Mouse (Mus musculus) skeletal muscle tissue, adult 2 months (tissue): Measurements from ENCODE around the gene Snx7.

ENCODE experiments used
- DNase-seq: peaks from one replicate; pipeline ENCODE4 v3.0.0-alpha.2; 2012; ENCODE audit warnings: low read depth, low spot score

The Snx7 gene

DNA sequence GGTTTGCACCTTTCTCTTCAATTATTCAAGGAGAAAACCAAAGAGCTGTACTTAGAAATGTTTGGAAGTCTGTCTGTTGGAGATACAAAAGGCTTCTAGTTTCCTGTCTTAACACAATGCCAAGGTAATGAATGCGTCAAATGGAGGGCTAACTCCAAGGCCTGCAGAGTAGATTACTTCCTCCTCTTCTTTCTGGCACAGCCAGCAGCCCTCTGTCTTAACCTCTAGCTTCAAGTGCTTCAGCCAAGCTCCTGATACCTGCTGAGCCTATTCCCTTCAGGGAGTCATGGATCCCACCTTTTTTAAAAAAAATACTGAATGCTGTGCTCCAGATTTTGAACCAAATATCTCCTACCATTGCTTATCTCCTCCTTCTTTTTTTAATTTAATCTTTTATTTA is 51.1 kb downstream of the Snx7 start:
- no peak for DNase-seq

- no peak for DNase-seq
These were observed 54.5 kb downstream of the Snx7 start for GRCm38 (mm10) chr3:117814218-117814617.

- DNase-seq = no peak
These were observed 56.6 kb downstream of the Snx7 start for GRCm38 (mm10) chr3:117812135-117812534.

DNA sequence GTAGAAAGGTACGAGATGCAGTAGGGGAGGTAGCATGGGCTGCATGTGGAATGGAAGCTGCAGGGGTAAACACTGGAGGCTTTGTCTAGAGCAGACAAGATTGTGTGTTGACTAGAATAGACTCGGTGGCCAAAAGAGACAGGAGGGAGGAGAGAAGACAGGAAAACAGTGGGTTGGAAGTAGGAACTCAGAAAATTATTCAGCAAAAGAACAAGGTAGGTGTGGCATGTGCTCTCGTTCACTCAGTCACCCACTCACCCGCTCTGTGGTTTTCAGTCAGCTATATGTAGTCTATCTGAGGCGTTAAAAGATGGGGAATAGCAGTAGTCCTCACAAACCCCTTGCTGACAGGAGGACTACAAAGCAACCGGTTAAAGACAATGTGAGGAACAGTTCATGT is 63.0 kb downstream of the Snx7 start:
- no peak for DNase-seq

GRCm38 (mm10) chr3:117794501-117794900 is 74.2 kb downstream of the Snx7 start:
- no peak for DNase-seq

DNA sequence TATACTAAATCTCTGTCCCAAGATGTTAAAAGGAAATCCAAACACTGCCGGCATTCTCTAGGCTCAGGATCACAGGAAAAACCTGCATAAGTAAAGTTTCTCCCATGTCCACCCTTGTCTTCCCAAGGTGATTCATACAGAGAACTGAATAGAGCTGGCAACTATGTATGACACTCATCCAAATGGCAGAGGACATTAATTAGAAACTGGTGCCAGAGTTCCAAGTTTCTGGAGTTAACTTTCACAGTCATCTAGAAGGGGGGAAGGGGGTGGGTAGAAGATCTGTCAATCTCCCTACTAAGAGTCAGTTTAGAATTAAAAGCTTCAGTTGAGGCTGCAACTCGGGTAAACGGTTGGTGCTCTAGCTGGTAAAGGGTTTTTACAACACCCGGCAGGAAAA is 76.8 kb downstream of the Snx7 start:
- DNase-seq = no peak

DNA sequence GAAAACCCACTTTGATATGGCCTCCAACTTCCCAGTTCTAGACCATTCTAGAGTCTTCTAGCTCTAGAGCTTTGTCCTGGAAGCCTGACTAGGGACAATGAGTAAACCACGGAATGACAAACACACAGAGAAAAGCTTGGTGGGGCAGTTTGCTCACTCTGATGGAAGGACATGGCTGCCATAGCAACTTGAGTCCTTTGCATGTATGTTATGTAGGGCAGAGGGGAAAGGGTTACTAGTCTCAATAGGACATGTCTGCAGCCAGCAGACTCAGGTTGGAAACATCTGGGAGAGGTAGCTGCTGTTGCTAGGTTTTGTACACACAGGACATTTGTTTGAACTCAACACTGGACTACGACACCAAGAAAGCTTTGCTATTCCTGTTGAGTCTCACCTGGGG is 77.5 kb downstream of the Snx7 start:
- DNase-seq = no peak

GRCm38 (mm10) chr3:117788800-117789693 is 79.7 kb downstream of the Snx7 start:
- DNase-seq = no peak

DNA sequence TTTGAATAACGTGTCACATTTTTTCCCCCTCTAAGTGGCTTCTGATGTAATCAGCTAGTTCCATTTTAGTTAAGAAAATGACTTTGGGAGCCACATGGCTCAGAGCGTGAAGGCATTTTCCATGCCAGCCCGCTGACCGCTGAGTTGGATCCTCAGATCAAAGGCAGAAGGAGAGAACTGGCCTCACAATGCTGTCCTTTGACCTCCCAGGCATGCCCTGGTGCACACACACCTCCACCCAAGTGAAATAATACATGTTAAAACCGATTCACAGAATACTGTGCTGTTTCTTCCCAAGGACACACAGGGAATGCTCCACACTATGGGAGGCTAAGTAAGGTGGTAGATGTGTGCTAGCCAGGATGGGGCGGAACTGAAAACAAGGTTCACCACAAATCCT is 81.5 kb downstream of the Snx7 start:
- no peak for DNase-seq

- no peak for DNase-seq
These were observed 116.5 kb downstream of the Snx7 start for GRCm38 (mm10) chr3:117752151-117752757.

- DNase-seq = no peak
These were observed 117.1 kb downstream of the Snx7 start for GRCm38 (mm10) chr3:117751665-117752064.

- no peak for DNase-seq
These were observed 119.5 kb downstream of the Snx7 start for GRCm38 (mm10) chr3:117749256-117749655.

DNA sequence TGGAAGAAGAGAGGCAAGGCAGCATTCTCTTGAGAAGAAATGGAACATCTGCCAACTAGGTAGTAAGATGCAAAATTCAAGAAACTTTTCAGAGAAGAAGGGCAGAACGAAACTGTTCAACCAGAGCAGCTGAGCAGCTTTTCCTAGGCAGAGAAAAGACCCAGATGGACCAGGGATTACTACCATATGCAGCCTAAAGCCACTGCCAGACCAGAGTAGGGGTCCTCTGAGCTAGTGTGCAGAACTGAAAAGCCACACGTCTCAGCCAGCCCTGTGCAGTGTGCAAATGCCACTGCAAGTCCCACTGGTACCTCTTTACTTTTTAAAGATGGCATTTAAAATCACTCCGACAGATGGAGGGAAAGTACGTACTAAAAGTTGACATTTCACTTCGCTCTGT is 129.0 kb downstream of the Snx7 start:
- DNase-seq = no peak

DNA sequence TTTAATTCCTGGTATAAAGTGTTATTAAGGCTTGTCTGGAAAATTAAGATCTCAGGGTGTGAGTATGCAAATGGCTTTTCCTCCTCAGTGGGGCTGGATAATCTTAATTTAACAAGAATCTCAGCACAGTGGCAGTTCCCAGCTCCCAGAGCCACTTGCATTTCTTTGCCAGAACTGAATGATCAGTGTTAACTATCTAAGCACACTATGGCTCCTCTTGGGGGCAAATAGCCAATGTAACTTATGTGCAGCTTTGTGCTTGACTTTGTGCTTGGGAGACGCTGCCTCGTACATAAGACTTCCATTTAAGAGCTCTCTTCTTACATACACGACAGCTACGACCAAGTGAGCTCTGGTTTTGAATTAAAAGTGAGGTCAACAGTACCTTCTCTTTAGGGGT is 136.1 kb downstream of the Snx7 start:
- no peak for DNase-seq
